Mouse (Mus musculus): ENCODE measurements around the gene Siae.

Siae gene

DNA sequence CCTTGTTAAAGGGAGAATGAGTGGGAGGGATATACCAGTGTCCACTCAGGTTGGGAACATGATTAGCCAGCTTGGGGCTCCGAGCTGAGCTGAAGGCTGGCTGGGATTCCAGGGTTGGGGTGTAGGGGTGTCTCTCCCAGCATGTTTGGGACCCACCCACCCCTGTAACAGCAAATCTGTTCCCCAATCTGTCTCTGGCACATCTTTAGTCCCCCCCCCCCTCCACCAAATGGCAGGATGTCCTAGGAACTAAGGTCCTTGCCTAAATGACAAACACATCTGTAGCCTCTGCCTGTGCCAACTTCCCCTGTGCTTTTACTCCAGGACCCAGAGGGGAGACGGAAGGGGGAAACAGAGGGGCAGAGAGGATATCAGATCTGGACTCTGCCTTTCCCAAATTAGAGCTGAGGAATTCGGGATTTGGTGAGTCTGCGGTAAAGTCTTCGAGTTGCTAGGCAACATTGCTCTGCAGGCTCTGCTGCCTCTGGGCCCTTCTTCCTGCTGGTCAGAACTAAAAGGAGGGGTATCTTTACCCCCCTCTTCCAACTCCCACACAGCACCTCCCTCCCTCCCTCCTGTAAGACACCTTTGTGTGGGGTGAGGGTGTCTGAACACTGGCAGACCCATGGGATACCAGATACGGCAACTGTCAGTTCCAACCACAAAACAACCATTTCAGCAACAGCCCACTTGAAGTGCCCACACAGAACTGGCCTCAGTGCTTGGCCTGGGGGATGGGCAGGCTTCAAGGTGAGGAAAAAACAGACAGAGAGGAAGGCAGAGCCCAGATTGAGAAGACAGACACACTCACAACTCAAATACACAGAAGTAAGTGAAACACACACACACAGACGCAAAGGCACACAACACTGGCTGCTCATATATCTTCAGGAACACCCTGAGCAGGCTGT is at the start of gene Siae:
TSS of gene Siae (plus strand) at position 861 of the 911 bp plus-strand sequence.
- DNase-seq (ENCODE audit: low spot score): no peak

DNA sequence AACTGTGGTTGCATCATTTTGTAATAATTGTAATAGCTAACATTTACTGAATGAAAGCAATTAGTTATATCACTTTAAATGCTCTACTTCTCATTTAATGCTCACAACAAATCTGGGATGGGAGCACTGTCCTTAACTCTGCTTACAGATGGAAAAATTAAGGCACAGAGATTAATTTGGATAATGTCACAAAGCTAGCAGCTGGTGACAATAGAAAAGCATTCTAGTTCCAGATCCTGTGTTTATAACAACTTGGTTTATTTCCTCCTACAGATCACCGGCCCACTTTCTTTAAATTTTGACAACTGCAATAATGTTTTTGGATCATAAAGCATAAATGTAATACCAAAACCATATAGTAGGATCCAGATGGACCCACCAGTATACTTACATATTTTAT is 49.5 kb upstream of the Siae start:
- no peak for DNase-seq (ENCODE audit: low spot score)

DNA sequence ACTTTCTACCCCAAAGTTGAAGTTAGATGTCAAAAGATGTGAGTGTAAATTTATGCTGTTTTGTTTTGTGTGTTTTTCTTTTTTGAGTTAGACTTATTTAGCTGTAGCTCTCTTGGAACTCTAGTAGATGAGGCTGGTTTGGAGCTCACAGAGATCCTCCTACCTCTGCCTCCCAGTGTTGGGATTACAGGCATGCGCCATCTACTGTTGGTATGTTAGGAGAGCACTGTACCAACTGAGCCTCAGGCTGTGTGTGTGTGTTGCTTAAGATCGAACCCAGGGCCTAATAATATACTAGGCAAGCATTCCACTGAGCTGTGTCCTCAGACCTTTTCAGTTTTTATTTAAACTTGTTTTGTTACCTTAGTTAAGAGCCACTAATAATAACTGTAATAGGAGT is 43.4 kb upstream of the Siae start:
- no peak for DNase-seq (ENCODE audit: low spot score)

DNA sequence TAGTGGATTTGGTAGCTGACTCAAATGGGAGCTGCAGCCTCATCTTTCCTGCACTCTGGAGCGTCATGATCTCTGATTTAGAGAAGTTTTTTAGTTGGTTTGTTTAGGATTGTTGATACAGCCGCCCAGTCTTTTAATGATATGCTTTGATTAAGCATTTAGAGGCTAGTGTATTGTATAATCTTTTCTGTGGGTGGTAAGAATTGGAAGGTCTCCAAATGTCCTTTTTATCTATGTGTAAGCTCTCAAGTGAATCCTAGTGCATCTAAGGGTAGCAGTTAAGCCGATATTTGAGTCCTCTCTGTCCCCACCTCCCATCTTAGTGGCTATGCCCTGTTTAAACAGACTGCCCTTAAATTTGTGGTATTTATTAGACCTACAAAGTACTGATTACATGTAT is 41.0 kb upstream of the Siae start:
- DNase-seq (ENCODE audit: low spot score): no peak

DNA sequence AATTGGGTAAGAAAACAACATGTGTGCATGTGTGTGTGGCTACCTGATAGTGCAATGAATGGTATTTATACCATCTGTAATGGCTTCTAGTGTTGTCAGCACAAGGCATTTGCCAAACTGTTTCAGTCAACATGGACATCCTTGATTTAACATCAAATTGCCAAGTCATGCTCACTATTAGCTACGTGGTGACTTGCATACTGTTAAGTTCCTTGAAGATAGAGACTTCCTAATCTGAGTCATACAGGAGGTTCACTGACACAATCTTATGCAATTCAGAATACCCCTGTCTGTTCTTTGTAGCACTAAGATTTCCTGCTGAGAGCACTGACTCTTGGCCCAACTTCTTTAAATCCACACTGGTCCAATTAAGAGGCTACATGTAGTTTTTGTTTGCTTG is 38.0 kb upstream of the Siae start:
- no peak for DNase-seq (ENCODE audit: low spot score)

DNA sequence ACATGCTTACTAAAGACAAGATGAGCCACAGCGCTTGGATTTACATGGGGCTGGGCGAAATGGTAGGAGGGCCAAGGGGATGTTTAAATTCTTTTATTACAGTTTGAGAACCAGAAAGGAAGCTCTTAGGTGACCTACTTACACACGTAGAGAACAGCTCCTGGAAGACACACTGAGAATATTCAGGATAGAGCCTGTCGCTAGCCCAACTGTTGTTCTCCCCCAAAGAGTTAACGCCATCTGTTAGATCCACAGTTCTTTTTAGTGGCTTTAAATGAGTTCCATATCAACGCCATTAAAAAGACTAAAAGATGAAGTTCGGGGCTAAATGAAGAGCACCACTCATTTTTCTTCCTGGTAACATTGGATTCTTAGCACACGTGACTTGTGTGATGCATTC is 36.5 kb upstream of the Siae start:
- DNase-seq (ENCODE audit: low spot score): no peak

DNA sequence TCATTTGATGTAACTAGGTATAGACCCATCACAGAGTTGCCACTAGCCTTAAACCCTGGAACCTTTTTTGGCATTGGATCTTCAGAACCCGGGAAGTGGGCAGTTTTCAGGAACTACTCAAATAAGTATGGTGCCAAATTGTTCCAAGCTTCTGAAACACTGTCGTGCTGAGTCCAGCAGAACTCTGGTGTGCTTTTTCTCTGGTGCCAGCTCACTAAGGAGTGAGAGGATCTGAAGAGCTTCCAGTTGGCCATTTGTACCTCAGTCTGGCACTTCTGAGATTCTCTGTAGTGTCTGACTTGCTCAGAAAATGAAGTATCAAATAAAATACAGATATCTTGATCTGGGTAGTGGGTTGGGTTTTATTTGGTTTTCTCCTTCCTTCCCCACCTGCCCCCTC is 35.5 kb upstream of the Siae start:
- DNase-seq (ENCODE audit: low spot score): no peak

DNA sequence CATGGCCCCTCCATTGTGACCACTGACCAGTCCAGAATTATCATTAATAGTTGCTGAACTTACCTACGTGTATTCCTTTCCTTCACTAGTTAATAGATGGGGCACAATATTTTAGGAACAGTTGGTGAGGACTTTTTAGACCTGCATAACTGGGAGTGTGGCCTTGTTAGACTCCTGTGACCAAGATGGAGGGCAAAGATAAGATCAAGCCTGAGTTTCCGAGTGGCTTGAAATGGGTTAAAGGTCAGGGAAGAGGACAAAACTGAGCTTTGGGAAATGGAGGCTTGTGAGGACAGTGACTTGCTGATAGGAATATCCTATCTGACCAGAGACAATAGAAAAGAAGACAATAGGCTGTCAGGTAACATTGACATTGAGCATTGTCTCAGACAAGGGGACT is 30.0 kb upstream of the Siae start:
- no peak for DNase-seq (ENCODE audit: low spot score)

DNA sequence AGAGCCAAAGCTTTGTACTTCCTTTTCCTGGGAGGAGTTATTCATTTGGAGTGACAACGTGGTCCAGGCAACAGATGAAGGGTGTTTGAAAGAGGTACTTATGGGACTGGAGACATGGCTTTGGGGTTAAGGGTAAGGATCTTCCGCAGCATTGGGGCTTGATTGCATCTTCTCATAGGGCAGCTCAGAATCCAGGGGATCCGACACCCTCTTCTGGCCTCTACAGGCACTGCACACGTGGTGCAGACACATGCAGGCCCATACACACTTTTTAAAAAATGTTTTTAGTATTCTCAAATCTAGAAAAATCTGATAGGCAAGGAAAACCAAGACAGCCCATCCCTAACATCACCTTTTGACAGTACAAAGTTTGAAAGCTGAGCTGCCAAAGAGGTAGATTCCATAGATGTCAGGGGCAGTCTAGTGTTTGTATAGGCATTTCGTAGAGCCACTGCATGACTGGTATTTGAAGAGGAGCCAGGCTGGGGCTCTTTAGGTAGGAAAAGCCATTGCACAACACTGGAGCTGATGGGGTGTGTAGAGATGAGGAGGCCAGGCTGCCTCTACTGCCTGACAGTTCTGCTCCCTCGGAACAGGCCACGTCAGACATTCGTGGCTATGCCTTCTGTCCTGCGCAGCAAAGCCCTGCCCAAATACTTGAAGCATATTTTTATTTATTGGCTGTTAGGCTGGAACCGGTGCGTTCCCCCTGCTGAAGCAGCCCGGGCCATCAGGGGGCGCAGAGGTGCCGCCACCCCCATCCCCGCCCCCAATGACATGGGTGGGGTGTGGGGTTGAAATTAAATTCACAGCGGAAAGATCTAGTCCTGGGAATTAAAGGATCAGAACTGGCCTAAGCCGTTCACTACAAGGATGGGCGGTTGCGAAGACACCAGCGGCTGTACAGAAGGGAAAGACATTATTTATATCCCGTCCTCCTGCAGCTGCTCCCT is 28.8 kb upstream of the Siae start:
- DNase-seq (ENCODE audit: low spot score): no peak

DNA sequence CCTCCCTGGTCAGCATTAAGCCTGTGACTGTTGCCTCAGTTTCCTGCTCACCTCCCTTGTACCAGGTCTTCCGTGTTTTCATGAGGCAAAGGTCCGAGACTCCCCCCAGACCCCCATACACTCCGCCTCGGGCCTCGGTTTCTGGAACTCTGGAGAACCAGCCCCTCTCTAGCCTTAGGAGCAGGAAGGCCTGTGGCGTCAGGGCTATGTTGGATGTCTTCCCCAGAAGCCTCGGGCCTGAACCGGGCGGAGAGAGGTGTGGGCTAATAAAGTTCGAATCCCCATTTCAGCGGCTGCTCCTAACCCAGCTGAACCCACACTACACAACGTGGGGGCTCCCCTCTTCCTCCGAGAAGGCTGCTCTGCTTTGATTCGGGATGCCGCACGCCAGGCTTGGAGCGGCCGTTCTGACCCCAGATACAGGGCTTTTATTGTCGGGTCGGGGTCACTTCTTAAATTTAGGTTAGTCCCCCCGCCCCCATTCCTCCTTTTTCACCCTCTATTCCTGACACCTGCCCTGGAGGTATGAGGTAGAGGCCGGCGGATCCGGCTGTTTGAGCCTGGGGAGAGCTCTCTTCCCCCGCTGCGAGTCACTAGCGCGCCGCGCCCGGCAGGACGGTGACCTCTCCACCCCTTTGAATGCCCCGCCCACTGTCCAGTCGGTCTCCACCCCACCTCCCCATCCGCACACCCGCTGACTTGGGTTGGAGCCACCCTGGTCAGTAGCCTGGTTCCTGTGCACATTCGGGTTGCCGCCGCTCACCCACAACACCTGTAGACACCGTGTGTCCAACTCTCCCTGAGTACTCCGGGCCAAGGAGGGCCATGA is 27.9 kb upstream of the Siae start, which contains the start of gene Esam:
TSS of gene Esam (plus strand) at position 683 of the 829 bp plus-strand sequence.
- DNase-seq (ENCODE audit: low spot score): no peak

DNA sequence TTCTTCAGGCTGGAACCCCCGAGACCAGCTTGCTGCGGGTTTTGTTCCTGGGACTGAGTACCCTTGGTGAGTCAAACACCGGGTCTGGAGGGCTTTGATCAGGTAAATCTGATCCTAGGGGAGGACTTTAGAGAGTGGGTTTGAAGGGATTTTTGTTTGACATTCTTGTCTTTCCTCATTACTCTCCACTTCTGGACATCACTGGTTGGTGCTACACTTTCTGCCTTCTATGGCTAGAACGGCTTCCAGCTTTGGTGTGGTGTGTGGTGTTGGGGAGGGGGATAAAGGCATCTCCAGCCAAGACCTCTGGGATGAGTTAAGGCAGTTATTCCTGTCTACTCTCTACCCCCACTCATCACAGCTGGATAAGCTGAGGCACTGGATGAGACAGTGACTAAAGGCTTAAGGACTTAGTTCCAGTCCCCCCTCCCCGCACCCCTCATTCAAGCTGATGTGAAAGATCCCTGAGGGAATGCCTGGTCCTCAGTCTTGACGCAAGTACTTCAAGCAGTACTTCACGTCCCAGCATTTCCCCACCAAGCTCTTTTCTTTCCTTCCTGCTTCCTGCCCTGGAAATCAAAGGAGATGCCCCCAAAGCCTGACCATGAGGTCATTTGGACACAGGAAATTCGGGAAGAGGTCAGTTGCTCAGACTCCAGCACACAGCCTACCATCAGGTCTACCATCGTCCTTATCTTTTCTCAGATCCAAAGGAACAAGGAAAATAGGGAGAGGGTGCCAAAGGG is 27.1 kb upstream of the Siae start:
- DNase-seq (ENCODE audit: low spot score): no peak

DNA sequence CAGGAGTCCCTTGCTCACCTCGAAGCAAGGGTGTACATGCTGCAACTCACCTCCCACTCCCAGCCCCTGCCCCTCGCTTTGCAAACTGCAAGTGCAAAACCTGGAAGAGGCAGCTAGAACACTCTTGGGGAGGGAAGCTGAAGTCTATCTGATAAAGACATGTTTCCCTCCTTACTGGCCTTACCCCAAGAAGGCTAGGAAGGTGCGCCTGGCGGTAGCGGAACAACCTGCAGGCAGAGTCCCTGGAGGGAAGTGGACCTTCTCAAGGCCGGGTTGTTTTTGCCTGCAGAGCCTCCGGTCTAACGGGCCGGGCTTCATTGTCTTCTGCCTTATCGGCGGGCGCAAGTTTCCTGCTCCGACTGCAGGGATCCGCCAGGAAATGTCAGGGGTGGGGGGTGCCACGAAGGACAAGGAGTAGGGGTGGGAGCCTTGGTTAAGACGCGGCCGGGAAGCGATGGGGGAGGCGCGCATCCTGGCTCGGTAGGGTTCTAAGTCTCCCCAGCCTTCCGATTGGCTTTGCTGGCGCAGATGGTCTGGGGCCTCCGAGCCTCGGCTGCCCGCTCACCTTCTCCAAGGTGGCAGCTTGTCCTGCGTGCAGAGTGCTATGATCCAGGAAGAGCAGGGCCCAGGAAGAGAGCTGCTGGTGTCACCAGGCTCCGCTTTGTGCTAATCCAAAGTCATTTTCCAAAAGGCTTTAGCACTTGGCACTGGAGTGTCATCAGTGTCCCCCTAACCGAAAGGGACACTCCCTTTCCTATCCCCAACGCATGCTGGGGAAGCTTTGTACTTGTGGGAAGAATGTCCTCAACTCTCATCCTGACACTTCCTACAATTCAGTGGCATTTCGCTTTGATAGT is 25.2 kb upstream of the Siae start:
- DNase-seq (ENCODE audit: low spot score): no peak

DNA sequence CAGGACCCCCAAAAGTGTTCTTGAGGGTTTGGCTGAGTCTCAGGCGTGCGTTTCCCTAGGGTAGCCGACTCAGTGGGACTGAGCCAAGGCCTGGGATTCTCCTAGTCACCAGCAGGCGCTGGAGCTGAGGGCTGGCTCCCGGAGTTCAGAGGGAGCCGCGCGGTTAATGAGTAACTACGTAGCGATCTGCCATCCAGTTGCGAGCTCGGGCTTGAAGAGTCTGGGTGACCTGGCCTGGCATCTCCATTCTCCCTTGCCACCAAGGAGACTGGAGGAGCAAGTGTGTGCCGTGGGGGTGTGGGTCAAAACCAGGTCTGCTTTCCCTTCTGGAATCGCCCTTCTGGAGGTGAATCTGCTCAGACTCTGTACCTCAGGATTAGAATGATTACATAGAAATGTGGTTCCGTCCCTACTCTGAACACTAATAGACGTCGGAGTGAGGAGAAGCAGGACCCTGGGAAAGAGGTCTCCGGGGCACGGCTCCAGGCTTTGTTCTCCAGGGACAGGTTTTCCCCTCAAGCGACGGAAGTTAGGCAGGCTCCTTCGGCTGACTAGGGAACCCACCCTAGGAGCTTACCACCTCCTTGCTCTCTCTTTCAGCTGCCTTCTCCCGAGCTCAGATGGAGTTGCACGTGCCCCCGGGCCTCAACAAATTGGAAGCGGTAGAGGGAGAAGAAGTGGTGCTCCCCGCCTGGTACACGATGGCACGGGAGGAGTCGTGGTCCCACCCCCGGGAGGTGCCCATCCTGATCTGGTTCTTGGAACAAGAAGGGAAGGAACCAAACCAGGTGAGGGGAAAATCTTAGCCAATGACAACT is 24.4 kb upstream of the Siae start:
- no peak for DNase-seq (ENCODE audit: low spot score)

DNA sequence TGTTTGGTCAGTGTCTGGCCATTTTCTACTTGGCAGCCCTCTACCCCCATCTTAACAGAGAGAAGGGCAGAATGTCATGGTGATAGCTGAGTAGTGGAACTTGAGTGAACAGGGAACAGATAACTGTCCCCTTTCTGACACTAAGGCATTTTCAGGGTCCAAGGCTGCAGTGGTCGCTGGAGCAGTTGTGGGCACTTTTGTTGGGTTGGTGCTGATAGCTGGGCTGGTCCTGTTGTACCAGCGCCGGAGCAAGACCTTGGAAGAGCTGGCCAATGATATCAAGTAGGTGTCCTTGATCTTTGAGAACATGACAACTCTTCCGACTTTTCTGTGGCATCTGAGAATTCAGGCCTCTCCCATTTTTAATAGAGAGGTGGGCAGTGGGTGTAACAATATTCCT is 18.6 kb upstream of the Siae start:
- no peak for DNase-seq (ENCODE audit: low spot score)

DNA sequence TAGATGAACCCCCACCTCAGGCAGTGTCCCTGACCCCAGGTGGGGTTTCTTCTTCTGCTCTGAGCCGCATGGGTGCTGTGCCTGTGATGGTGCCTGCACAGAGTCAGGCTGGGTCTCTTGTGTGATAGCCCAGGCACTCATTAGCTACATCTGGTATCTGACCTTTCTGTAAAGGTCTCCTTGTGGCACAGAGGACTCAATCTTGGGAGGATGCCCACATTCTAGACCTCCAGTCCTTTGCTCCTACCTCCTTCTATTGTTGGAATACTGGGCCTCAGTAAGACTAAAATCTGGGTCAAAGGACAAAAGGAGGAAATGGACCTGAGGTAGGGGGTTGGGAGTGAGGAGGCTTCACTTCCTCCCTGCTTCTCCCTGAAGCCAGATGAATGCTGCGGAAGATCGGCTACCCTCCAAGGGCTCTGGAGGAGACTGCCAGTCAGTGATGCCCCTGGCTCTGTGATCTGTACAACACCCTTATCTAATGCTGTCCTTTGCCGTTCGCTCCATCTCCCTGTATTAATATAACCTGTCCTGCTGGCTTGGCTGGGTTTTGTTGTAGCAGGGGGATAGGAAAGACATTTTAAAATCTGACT is 17.7 kb upstream of the Siae start:
- DNase-seq (ENCODE audit: low spot score): no peak

DNA sequence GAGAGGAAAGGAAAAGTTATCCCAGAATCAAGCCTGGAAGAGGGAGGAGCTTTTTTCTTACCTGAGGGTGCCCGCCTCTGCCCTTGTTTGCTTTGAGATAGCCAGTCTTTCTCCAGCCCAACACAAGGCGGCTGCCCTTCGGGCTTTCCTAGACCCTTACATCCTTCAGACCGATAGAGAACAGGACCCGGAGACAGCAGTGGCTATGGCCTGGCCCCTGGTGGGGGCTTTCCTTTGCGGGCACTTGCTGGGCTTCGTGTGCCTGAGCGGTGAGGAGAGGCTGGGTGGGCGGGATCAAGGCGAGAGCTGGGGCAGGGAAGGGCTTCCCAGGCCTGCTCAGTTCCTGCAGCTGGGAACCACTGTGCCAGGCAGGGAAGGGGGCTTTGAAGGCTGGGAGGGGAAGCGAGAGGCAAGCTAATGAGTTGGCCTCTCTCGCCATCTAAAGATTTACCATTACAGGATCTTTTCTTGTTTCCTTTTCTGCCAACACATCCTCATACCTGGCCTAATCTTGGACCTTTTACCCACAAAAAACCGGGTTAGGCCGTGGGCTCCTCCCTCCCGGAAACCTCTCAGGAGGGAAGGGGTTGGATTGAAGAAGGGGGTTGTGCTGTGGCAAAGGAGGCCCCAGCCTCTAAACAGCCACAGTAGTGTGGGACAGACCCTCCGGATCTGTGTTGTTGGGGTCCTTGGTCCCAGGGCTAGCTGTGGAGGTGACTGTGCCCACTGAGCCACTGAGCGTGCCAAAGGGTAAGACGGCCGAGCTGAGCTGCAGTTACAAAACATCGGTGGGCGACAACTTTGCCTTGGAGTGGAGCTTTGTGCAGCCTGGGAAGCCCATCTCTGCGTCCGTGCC is 16.1 kb upstream of the Siae start, which contains the start of gene Vsig2:
TSS of gene Vsig2 (plus strand) at position 86 of the 856 bp plus-strand sequence.
- no peak for DNase-seq (ENCODE audit: low spot score)

DNA sequence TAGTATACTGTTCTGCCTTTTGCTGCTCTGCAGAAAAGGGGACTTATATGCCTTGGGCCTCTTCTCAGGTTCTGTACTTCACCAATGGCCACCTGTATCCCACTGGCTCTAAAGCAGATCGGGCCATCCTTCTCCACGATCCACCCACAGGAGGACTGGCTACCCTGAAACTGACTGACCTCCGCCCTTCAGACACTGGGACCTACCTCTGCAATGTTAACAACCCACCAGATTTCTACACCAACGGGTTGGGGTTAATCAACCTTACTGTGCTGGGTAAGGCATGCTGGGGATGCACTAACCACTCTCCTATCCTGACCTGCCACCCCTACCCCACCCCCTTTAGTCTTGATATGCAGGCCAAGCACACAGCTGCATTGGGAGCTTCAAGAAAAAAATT is 15.3 kb upstream of the Siae start:
- DNase-seq (ENCODE audit: low spot score): no peak
